In genomic region chr10:15441216-15441615, GRCm38 (mm10) we compare ENCODE assay signal across 27 mouse cellular contexts.
DNase-seq lines count a peak whose midpoint lies in the region; ATAC-seq and TF ChIP-seq lines count a peak whose summit lies in the region.
"Had no signal": no experiment of that assay in that cellular context is flagged by ENCODE, and none has a peak within 500 bp of the region (broad histone marks: within the 10 kb centered on the region; RNA-seq: fewer than 3 reads in every experiment).

No protein-coding gene starts in this region.

- no peaks in the 10 kb centered on the region for H3K9me3 ChIP-seq in midbrain, embryonic 16.5 days (replicated peaks; ENCODE audit: control insufficient read depth, low read length, poor library complexity, severe bottlenecking)
- no peaks in the 10 kb centered on the region for H3K9me3 ChIP-seq in midbrain, embryonic 10.5 days (replicated peaks)
- H3K9me3 ChIP-seq in MEL (replicated peaks; ENCODE audit: insufficient read depth, low read length) = no peaks in the 10 kb centered on the region
- H3K9me3 ChIP-seq in hindbrain, embryonic 14.5 days (ENCODE audit: control insufficient read depth, low read length) = no peaks in the 10 kb centered on the region
- H3K9me3 ChIP-seq: embryonic facial prominence, embryonic 10.5 days; embryonic facial prominence, embryonic 12.5 days; forebrain, embryonic 13.5 days; forebrain, embryonic 15.5 days; G1E had no signal

- no peak for TF ChIP-seq POLR2A in MEL (IDR thresholded peaks at IDR 0.05; ENCODE audit: control insufficient read depth in 1 of 2, insufficient read depth in 1 of 2, low read depth in 1 of 2, low read length in 2 of 2, poor library complexity in 1 of 2)
- no peak for TF ChIP-seq POLR2A in brain, embryonic 14.5 days (IDR thresholded peaks at IDR 0.05; ENCODE audit: borderline replicate concordance, extremely low read depth, insufficient read depth, insufficient read length, poor library complexity, severe bottlenecking)

- no peak for TF ChIP-seq RAD21 in MEL (IDR thresholded peaks at IDR 0.05; ENCODE audit: low read depth, low read length)

- 54% methylated on average over 1 of the region's 1 CpGs for WGBS in midbrain, embryonic 16.5 days
- 83% methylated on average over 1 of the region's 1 CpGs for WGBS in midbrain, embryonic 10.5 days
- 55% methylated on average over 1 of the region's 1 CpGs for WGBS in hindbrain, embryonic 14.5 days

- H3K27me3 ChIP-seq in midbrain, embryonic 16.5 days (ENCODE audit: control insufficient read depth, insufficient read depth, low read depth, low read length) = no peaks in the 10 kb centered on the region
- H3K27me3 ChIP-seq in midbrain, embryonic 10.5 days (ENCODE audit: low read depth, poor library complexity, severe bottlenecking) = no peaks in the 10 kb centered on the region
- H3K27me3 ChIP-seq in MEL (ENCODE audit: control insufficient read depth in 1 of 2, insufficient read depth in 2 of 2, low read length in 2 of 2) = no peaks in the 10 kb centered on the region
- no peaks in the 10 kb centered on the region for H3K27me3 ChIP-seq in hindbrain, embryonic 14.5 days (ENCODE audit: control insufficient read depth, insufficient read depth, low read length)
- H3K27me3 ChIP-seq: CH12.LX; embryonic facial prominence, embryonic 12.5 days; forebrain, embryonic 13.5 days; forebrain, embryonic 15.5 days had no signal

- no peak for DNase-seq in midbrain, embryonic 10.5 days (ENCODE audit: low spot score)
- DNase-seq in retina, embryonic 14.5 days (ENCODE audit: low spot score) = peak; percentile 18
- DNase-seq in retina, postnatal 1 day = no peak
- peak; percentile 69 for DNase-seq in MEL (ENCODE audit: low read depth, low spot score)
- DNase-seq in brain, embryonic 14.5 days (ENCODE audit: low read depth) = peak; percentile 7
- DNase-seq in cerebellum, adult 11 months = no peak
- no peak for DNase-seq in hindbrain, embryonic 14.5 days (ENCODE audit: low spot score)
- DNase-seq: adrenal gland, adult 8-10 months; adrenal gland, postnatal 14 days; adrenal gland, postnatal 36 days; B cell, adult 2 months; cerebellum, adult 11-12 months; cerebellum, adult 2 months; cerebellum, adult 9-10 months; cerebellum, postnatal 10 days; cerebellum, postnatal 25 days; forebrain, postnatal 0 days had no signal

- no peak overlapping the region for H3K4me2 ChIP-seq in midbrain, embryonic 16.5 days (ENCODE audit: low read length)
- no peak overlapping the region for H3K4me2 ChIP-seq in hindbrain, embryonic 14.5 days (replicated peaks)
- H3K4me2 ChIP-seq: embryonic facial prominence, embryonic 12.5 days; forebrain, embryonic 13.5 days; forebrain, embryonic 15.5 days had no signal

- no peak overlapping the region for H3K9ac ChIP-seq in midbrain, embryonic 16.5 days (ENCODE audit: low read depth, low read length)
- no peak overlapping the region for H3K9ac ChIP-seq in MEL (ENCODE audit: control insufficient read depth, low read depth, low read length, poor library complexity, severe bottlenecking)
- no peak overlapping the region for H3K9ac ChIP-seq in hindbrain, embryonic 14.5 days
- H3K9ac ChIP-seq: embryonic facial prominence, embryonic 12.5 days; forebrain, embryonic 13.5 days; forebrain, embryonic 15.5 days; forebrain, postnatal 0 days had no signal

- peak; percentile 66 to 80 for TF ChIP-seq EP300 in MEL (IDR thresholded peaks at IDR 0.05; ENCODE audit: low read depth in 1 of 2, low read length in 2 of 2)

- no peaks in the 10 kb centered on the region for H3K4me1 ChIP-seq in midbrain, embryonic 16.5 days (ENCODE audit: control insufficient read depth, insufficient read depth, low read length)
- no peaks in the 10 kb centered on the region for H3K4me1 ChIP-seq in midbrain, embryonic 10.5 days
- H3K4me1 ChIP-seq in MEL (ENCODE audit: control insufficient read depth in 1 of 2, insufficient read depth in 2 of 2, low read length in 2 of 2) = no peaks in the 10 kb centered on the region
- H3K4me1 ChIP-seq in hindbrain, embryonic 14.5 days (replicated peaks; ENCODE audit: control insufficient read depth, insufficient read depth, low read length) = no peaks in the 10 kb centered on the region
- H3K4me1 ChIP-seq: embryonic facial prominence, embryonic 10.5 days; embryonic facial prominence, embryonic 12.5 days; forebrain, embryonic 13.5 days; forebrain, embryonic 15.5 days had no signal

- no peak for TF ChIP-seq CTCF in MEL (IDR thresholded peaks at IDR 0.05 in 2 of 3, conservative IDR thresholded peaks at IDR 0.05 in 1 of 3; ENCODE audit: control insufficient read depth in 1 of 3, insufficient read depth in 1 of 3, low read depth in 2 of 3, low read length in 3 of 3, poor library complexity in 1 of 3, severe bottlenecking in 1 of 3)
- no peak for TF ChIP-seq CTCF in brain, embryonic 14.5 days (IDR thresholded peaks at IDR 0.05; ENCODE audit: borderline replicate concordance, extremely low read depth, insufficient read depth, insufficient read length)

- H3K79me2 ChIP-seq in MEL (ENCODE audit: control insufficient read depth, insufficient read depth, low read length, poor library complexity) = no peaks in the 10 kb centered on the region

- peak; percentile 58; the same call in 1 of the 2 replicates for ATAC-seq in midbrain, embryonic 16.5 days
- no peak for ATAC-seq in hindbrain, embryonic 14.5 days (ENCODE audit: low FRiP score)
- ATAC-seq: activated CD4-positive, CD25-positive, alpha-beta regulatory T cell, adult 4 months; CD4-positive, CD25-positive, alpha-beta regulatory T cell, adult 4 months; forebrain, embryonic 13.5 days; forebrain, embryonic 15.5 days; forebrain, postnatal 0 days; Patski had no signal

- no peak overlapping the region for H3K4me3 ChIP-seq in midbrain, embryonic 16.5 days (ENCODE audit: low read depth, low read length)
- H3K4me3 ChIP-seq in midbrain, embryonic 10.5 days = no peak overlapping the region
- no peak overlapping the region for H3K4me3 ChIP-seq in MEL (ENCODE audit: control insufficient read depth in 1 of 2, insufficient read depth in 1 of 2, low read depth in 2 of 2, low read length in 2 of 2)
- no peak overlapping the region for H3K4me3 ChIP-seq in hindbrain, embryonic 14.5 days (replicated peaks; ENCODE audit: low read length)
- H3K4me3 ChIP-seq: embryonic facial prominence, embryonic 10.5 days; embryonic facial prominence, embryonic 12.5 days; forebrain, embryonic 13.5 days; forebrain, embryonic 15.5 days had no signal

- H3K27ac ChIP-seq in midbrain, embryonic 16.5 days (ENCODE audit: low read length) = no peak overlapping the region
- H3K27ac ChIP-seq in midbrain, embryonic 10.5 days (replicated peaks) = no peak overlapping the region
- H3K27ac ChIP-seq in MEL (ENCODE audit: control insufficient read depth, low read depth, low read length) = no peak overlapping the region
- no peak overlapping the region for H3K27ac ChIP-seq in hindbrain, embryonic 14.5 days
- H3K27ac ChIP-seq: embryonic facial prominence, embryonic 10.5 days; embryonic facial prominence, embryonic 12.5 days; forebrain, embryonic 13.5 days; forebrain, embryonic 15.5 days had no signal

- no peaks in the 10 kb centered on the region for H3K36me3 ChIP-seq in midbrain, embryonic 16.5 days (ENCODE audit: control insufficient read depth, insufficient read depth, low read length)
- H3K36me3 ChIP-seq in midbrain, embryonic 10.5 days = no peaks in the 10 kb centered on the region
- peaks cover 0 to 4% of the 10 kb centered on the region in 2 experiments; a peak in 1 of 4 replicates for H3K36me3 ChIP-seq in MEL (ENCODE audit: control insufficient read depth in 1 of 2, insufficient read depth in 2 of 2, low read length in 2 of 2)
- no peaks in the 10 kb centered on the region for H3K36me3 ChIP-seq in hindbrain, embryonic 14.5 days (replicated peaks; ENCODE audit: control insufficient read depth, insufficient read depth)
- H3K36me3 ChIP-seq: embryonic facial prominence, embryonic 10.5 days; embryonic facial prominence, embryonic 12.5 days; forebrain, embryonic 15.5 days; G1E had no signal

TF ChIP-seq in MEL, 35 proteins besides CTCF, POLR2A, EP300 and RAD21:
- peak; percentile 68; the same call in 1 of the 2 replicates for TF ChIP-seq GATA1 (IDR thresholded peaks at IDR 0.05; ENCODE audit: low read depth, low read length)
- no peak for TF ChIP-seq E2F4 (IDR thresholded peaks at IDR 0.05; ENCODE audit: borderline replicate concordance, low read depth, low read length)
- TF ChIP-seq RCOR1 (IDR thresholded peaks at IDR 0.05; ENCODE audit: low read depth, low read length) = peak; percentile 54; the same call in 1 of the 2 replicates
- peak; percentile 48; the same call in 1 of the 2 replicates for TF ChIP-seq TCF12 (IDR thresholded peaks at IDR 0.05; ENCODE audit: low read depth, low read length)
- TF ChIP-seq ZNF384 (IDR thresholded peaks at IDR 0.05; ENCODE audit: low read depth, low read length) = peak; percentile 89
- TF ChIP-seq ETS1 (IDR thresholded peaks at IDR 0.05; ENCODE audit: low read depth, low read length) = peak; percentile 37; the same call in 1 of the 2 replicates

Comparison
In these comparisons a context has a peak if more than half of its experiments do, and no peak if none do; other contexts are left out.
1. DNase-seq: peak in retina, embryonic 14.5 days (single experiment), MEL (single experiment) and brain, embryonic 14.5 days (single experiment); none in midbrain, embryonic 10.5 days (single experiment), retina, postnatal 1 day (single experiment), cerebellum, adult 11 months (single experiment) and hindbrain, embryonic 14.5 days (single experiment).